In the genomic region with DNA sequence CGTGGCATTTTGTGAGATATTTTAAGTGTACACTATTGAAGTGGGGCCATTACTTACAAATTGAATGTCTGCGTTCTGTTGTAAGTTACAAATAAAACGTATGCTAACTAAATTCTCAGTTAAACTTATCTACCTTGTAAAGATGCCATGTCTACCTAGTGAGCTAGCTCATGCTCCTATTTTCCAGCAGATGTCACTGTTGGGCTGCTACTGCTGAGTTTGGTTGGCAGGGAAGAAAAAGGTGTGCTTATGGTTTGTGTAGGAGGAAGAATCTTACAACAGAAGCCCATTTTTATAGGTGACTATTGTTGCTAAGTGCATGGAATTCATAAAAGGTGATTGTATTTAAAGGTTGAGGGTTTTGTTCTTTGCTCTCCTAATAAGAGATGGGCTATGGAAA, we compare ENCODE assay signal across 9 mouse cellular contexts. TPM values are rescaled to one million over a fixed set of nuclear protein-coding genes. Genes with fewer than 3 reads are reported as not detected.
DNase-seq lines count a peak whose midpoint lies in the region; ATAC-seq and TF ChIP-seq lines count a peak whose summit lies in the region.
"Had no signal": no experiment of that assay in that cellular context is flagged by ENCODE, and none has a peak within 500 bp of the region (broad histone marks: within the 10 kb centered on the region; RNA-seq: fewer than 3 reads in every experiment).

No protein-coding gene starts in this region.

- no peaks in the 10 kb centered on the region for H3K9me3 ChIP-seq in intestine, postnatal 0 days (ENCODE audit: control insufficient read depth)
- H3K9me3 ChIP-seq in intestine, embryonic 16.5 days (ENCODE audit: control insufficient read depth, low read length): no peaks in the 10 kb centered on the region
- no peaks in the 10 kb centered on the region for H3K9me3 ChIP-seq in embryonic facial prominence, embryonic 10.5 days
- H3K9me3 ChIP-seq: lung, embryonic 15.5 days had no signal

- no peak for ATAC-seq in intestine, postnatal 0 days
- ATAC-seq in intestine, embryonic 16.5 days: no peak

- H3K9ac ChIP-seq in intestine, postnatal 0 days (ENCODE audit: low read depth, low read length): no peak overlapping the region
- H3K9ac ChIP-seq in intestine, embryonic 16.5 days (ENCODE audit: low read depth, low read length): no peak overlapping the region
- H3K9ac ChIP-seq: lung, embryonic 15.5 days had no signal

- peak; percentile 76 for DNase-seq in MN1 (ENCODE audit: low spot score)
- peak; percentile 18 for DNase-seq in embryonic facial prominence, embryonic 10.5 days (ENCODE audit: low spot score)
- peak; percentile 30 for DNase-seq in mesoderm, embryonic 11.5 days (ENCODE audit: low read depth, low spot score)
- DNase-seq in urinary bladder, postnatal 25 days (ENCODE audit: low spot score): no peak
- no peak for DNase-seq in spleen, postnatal 4 days (ENCODE audit: low spot score in 2 of 2)

- peak; percentile 91 for TF ChIP-seq CTCF in intestine, postnatal 0 days (IDR thresholded peaks at IDR 0.05; ENCODE audit: low read depth)
- peak; percentile 34 for TF ChIP-seq CTCF in C2C12 (IDR thresholded peaks at IDR 0.05; ENCODE audit: control insufficient read depth, insufficient read depth, insufficient read length)

- H3K36me3 ChIP-seq in intestine, postnatal 0 days (ENCODE audit: control insufficient read depth, insufficient read depth): 0 out of 2 replicates have a peak, but pooled peaks cover 5% of the 10 kb centered on the region
- H3K36me3 ChIP-seq in intestine, embryonic 16.5 days (ENCODE audit: control insufficient read depth, insufficient read depth, low read length): no peaks in the 10 kb centered on the region
- H3K36me3 ChIP-seq in C2C12 (ENCODE audit: control insufficient read depth, insufficient read depth): peaks cover 15% of the 10 kb centered on the region
- peaks cover 22% of the 10 kb centered on the region for H3K36me3 ChIP-seq in embryonic facial prominence, embryonic 10.5 days (replicated peaks)

- peaks cover 23% of the 10 kb centered on the region for H3K79me2 ChIP-seq in C2C12 (ENCODE audit: control insufficient read depth, insufficient read depth)

- H3K27ac ChIP-seq in intestine, postnatal 0 days (ENCODE audit: low read depth, low read length): no peak overlapping the region
- no peak overlapping the region for H3K27ac ChIP-seq in intestine, embryonic 16.5 days (ENCODE audit: low read length)
- H3K27ac ChIP-seq in embryonic facial prominence, embryonic 10.5 days (replicated peaks): no peak overlapping the region
- H3K27ac ChIP-seq: lung, embryonic 15.5 days had no signal

- H3K79me3 ChIP-seq in C2C12 (ENCODE audit: low read depth): peaks cover 7% of the 10 kb centered on the region

- no peak overlapping the region for H3ac ChIP-seq in C2C12 (ENCODE audit: control insufficient read depth, insufficient read length, low read depth)

- WGBS in intestine, postnatal 0 days: 60% methylated on average over 3 of the region's 3 CpGs
- 70% methylated on average over 3 of the region's 3 CpGs for WGBS in intestine, embryonic 16.5 days
- 72% methylated on average over 3 of the region's 3 CpGs for WGBS in embryonic facial prominence, embryonic 10.5 days

- no peak overlapping the region for H3K4me3 ChIP-seq in intestine, postnatal 0 days (ENCODE audit: low read depth, low read length)
- no peak overlapping the region for H3K4me3 ChIP-seq in intestine, embryonic 16.5 days (ENCODE audit: low read length)
- no peak overlapping the region for H3K4me3 ChIP-seq in C2C12 (ENCODE audit: insufficient read depth, poor library complexity, severe bottlenecking)
- no peak overlapping the region for H3K4me3 ChIP-seq in embryonic facial prominence, embryonic 10.5 days
- H3K4me3 ChIP-seq: lung, embryonic 15.5 days had no signal

- H3K4me2 ChIP-seq in intestine, postnatal 0 days (replicated peaks; ENCODE audit: low read depth): no peak overlapping the region
- H3K4me2 ChIP-seq in intestine, embryonic 16.5 days (ENCODE audit: low read depth, low read length): no peak overlapping the region
- H3K4me2 ChIP-seq: lung, embryonic 15.5 days had no signal

- no peaks in the 10 kb centered on the region for H3K4me1 ChIP-seq in intestine, postnatal 0 days (replicated peaks; ENCODE audit: control insufficient read depth, insufficient read depth, low read length)
- H3K4me1 ChIP-seq in intestine, embryonic 16.5 days (ENCODE audit: control insufficient read depth, insufficient read depth, low read length): no peaks in the 10 kb centered on the region
- no peaks in the 10 kb centered on the region for H3K4me1 ChIP-seq in embryonic facial prominence, embryonic 10.5 days
- H3K4me1 ChIP-seq: lung, embryonic 15.5 days had no signal

- H3K27me3 ChIP-seq in intestine, postnatal 0 days (replicated peaks; ENCODE audit: control insufficient read depth, insufficient read depth, low read length): no peaks in the 10 kb centered on the region
- H3K27me3 ChIP-seq in intestine, embryonic 16.5 days (replicated peaks; ENCODE audit: control insufficient read depth, insufficient read depth, low read length): no peaks in the 10 kb centered on the region
- H3K27me3 ChIP-seq in C2C12 (ENCODE audit: control insufficient read depth, insufficient read depth, insufficient read length): no peaks in the 10 kb centered on the region
- no peaks in the 10 kb centered on the region for H3K27me3 ChIP-seq in embryonic facial prominence, embryonic 10.5 days (replicated peaks; ENCODE audit: low read depth, poor library complexity, severe bottlenecking)
- H3K27me3 ChIP-seq: lung, embryonic 15.5 days had no signal

TF ChIP-seq in C2C12, 6 proteins besides CTCF, POLR2A, EP300 and RAD21:
- TF ChIP-seq USF1 (IDR thresholded peaks at IDR 0.05; ENCODE audit: low read depth) (no peak), MAX (IDR thresholded peaks at IDR 0.05) (no peak), MYOD1 (IDR thresholded peaks at IDR 0.05; ENCODE audit: control insufficient read depth, insufficient read length, low read depth) (no peak), FOSL1 (IDR thresholded peaks at IDR 0.05; ENCODE audit: insufficient read depth, low read length, poor library complexity, severe bottlenecking) (no peak), MYOG (IDR thresholded peaks at IDR 0.05; ENCODE audit: control insufficient read depth, extremely low read depth, insufficient read length) (no peak), CEBPB (IDR thresholded peaks at IDR 0.05; ENCODE audit: low read depth) (no peak)

RNA-seq across cellular contexts. Expression of gene Ambra1, which starts 49.2 kb away (rescaled TPM):
- polyA plus RNA-seq in intestine, postnatal 0 days (2015; fragmentation: Nextera tagmentation; extraction: Ambion mirVana): 5.5 and 6.1 TPM in 2 replicates
- 11.8 and 12.8 TPM in 2 replicates for polyA plus RNA-seq in intestine, embryonic 16.5 days (2015; fragmentation: Nextera tagmentation; extraction: Ambion mirVana)
- 14.3 TPM for polyA plus RNA-seq in C2C12 (2012; fragmentation: generic; extraction: Trizol)
- polyA plus RNA-seq in embryonic facial prominence, embryonic 10.5 days (2016; fragmentation: Nextera tagmentation; extraction: Ambion mirVana): 25.0 and 25.6 TPM in 2 replicates

Comparison
In these comparisons a context has a peak if more than half of its experiments do, and no peak if none do; other contexts are left out.
1. DNase-seq: peak in MN1 (single experiment), embryonic facial prominence, embryonic 10.5 days (single experiment) and mesoderm, embryonic 11.5 days (single experiment); none in urinary bladder, postnatal 25 days (single experiment) and spleen, postnatal 4 days (0 of 2).